Comparison of ENCODE assay signal across 23 mouse cellular contexts in genomic region chr19:10973187-10973586, GRCm38 (mm10). TPM values are rescaled to one million over a fixed set of nuclear protein-coding genes. Genes with fewer than 3 reads are reported as not detected.
DNase-seq lines count a peak whose midpoint lies in the region; ATAC-seq and TF ChIP-seq lines count a peak whose summit lies in the region.
"Had no signal": no experiment of that assay in that cellular context is flagged by ENCODE, and none has a peak within 500 bp of the region (broad histone marks: within the 10 kb centered on the region; RNA-seq: fewer than 3 reads in every experiment).

No protein-coding gene starts in this region.

- H3K9ac ChIP-seq in kidney, embryonic 14.5 days (ENCODE audit: low read depth, low read length), result no peak overlapping the region
- H3K9ac ChIP-seq: embryonic facial prominence, embryonic 13.5 days; limb, embryonic 12.5 days; liver, embryonic 12.5 days; lung, embryonic 14.5 days; midbrain, embryonic 13.5 days had no signal

- no peak overlapping the region for H3K27ac ChIP-seq in kidney, embryonic 14.5 days (ENCODE audit: low read depth, low read length)
- H3K27ac ChIP-seq in kidney, adult 2 months (ENCODE audit: insufficient read depth, low read depth, low read length), result no peak overlapping the region
- H3K27ac ChIP-seq in small intestine, adult 2 months (ENCODE audit: insufficient read depth, low read depth, low read length), result peak overlapping the region; percentile 95
- H3K27ac ChIP-seq: embryonic facial prominence, embryonic 13.5 days; limb, embryonic 12.5 days; liver, embryonic 12.5 days; midbrain, embryonic 13.5 days had no signal

- TF ChIP-seq POLR2A in kidney, adult 2 months (IDR thresholded peaks at IDR 0.05; ENCODE audit: low read depth, low read length), result no peak
- TF ChIP-seq POLR2A in small intestine, adult 2 months (IDR thresholded peaks at IDR 0.05; ENCODE audit: low read depth, low read length), result no peak

- H3K27me3 ChIP-seq in kidney, embryonic 14.5 days (ENCODE audit: control insufficient read depth, insufficient read depth, low read length), result no peaks in the 10 kb centered on the region
- H3K27me3 ChIP-seq in kidney, adult 2 months (replicated peaks; ENCODE audit: control insufficient read depth, insufficient read depth, low read length), result no peaks in the 10 kb centered on the region
- H3K27me3 ChIP-seq in E14TG2a.4 (ENCODE audit: insufficient read depth, low read length), result peaks cover 11% of the 10 kb centered on the region
- H3K27me3 ChIP-seq in small intestine, adult 2 months (ENCODE audit: control insufficient read depth, insufficient read depth, low read length), result no peaks in the 10 kb centered on the region
- H3K27me3 ChIP-seq: embryonic facial prominence, embryonic 13.5 days; limb, embryonic 12.5 days; midbrain, embryonic 13.5 days had no signal

- no peak overlapping the region for H3K4me3 ChIP-seq in kidney, embryonic 14.5 days (ENCODE audit: low read length)
- no peak overlapping the region for H3K4me3 ChIP-seq in kidney, adult 2 months (ENCODE audit: insufficient read depth, low read depth, low read length)
- H3K4me3 ChIP-seq in E14TG2a.4 (replicated peaks; ENCODE audit: low read length), result peak overlapping the region; percentile 43
- H3K4me3 ChIP-seq in small intestine, adult 2 months (ENCODE audit: low read depth, low read length), result peak overlapping the region; percentile 3; the same call in 1 of the 2 replicates
- H3K4me3 ChIP-seq: embryonic facial prominence, embryonic 13.5 days; limb, embryonic 12.5 days; liver, embryonic 12.5 days; midbrain, embryonic 13.5 days had no signal

- H3K36me3 ChIP-seq in kidney, embryonic 14.5 days (ENCODE audit: control insufficient read depth, insufficient read depth, low read length), result no peaks in the 10 kb centered on the region
- no peaks in the 10 kb centered on the region for H3K36me3 ChIP-seq in kidney, adult 2 months (ENCODE audit: control insufficient read depth, insufficient read depth, low read length)
- no peaks in the 10 kb centered on the region for H3K36me3 ChIP-seq in E14TG2a.4 (ENCODE audit: insufficient read depth, low read length)
- peaks cover 8% of the 10 kb centered on the region for H3K36me3 ChIP-seq in small intestine, adult 2 months (ENCODE audit: control insufficient read depth, insufficient read depth, low read length)
- H3K36me3 ChIP-seq: embryonic facial prominence, embryonic 13.5 days; limb, embryonic 12.5 days; liver, embryonic 12.5 days; midbrain, embryonic 13.5 days had no signal

- whole genome bisulfite sequencing in kidney, embryonic 14.5 days, result 7% methylated on average over 2 of the region's 2 CpGs
- WGBS in kidney, adult 2 months, result 38% methylated on average over 2 of the region's 2 CpGs
- WGBS in small intestine, adult 2 months, result 41% methylated on average over 2 of the region's 2 CpGs

- H3K4me2 ChIP-seq in kidney, embryonic 14.5 days (replicated peaks; ENCODE audit: low read depth, low read length), result no peak overlapping the region
- H3K4me2 ChIP-seq: embryonic facial prominence, embryonic 13.5 days; limb, embryonic 12.5 days; liver, embryonic 12.5 days; lung, embryonic 14.5 days; midbrain, embryonic 13.5 days had no signal

- TF ChIP-seq CTCF in kidney, adult 2 months (conservative IDR thresholded peaks at IDR 0.05; ENCODE audit: insufficient read depth, insufficient read length, low read depth, low read length), result no peak
- TF ChIP-seq CTCF in E14TG2a.4 (conservative IDR thresholded peaks at IDR 0.05; ENCODE audit: low read length), result no peak
- no peak for TF ChIP-seq CTCF in small intestine, adult 2 months (IDR thresholded peaks at IDR 0.05; ENCODE audit: extremely low read depth, insufficient read length, insufficient replicate concordance, low read depth, low read length)

- peak; percentile 84; the same call in 1 of the 2 replicates for ATAC-seq in kidney, embryonic 14.5 days (ENCODE audit: low FRiP score, low TSS enrichment)
- ATAC-seq: forebrain, embryonic 16.5 days; liver, embryonic 12.5 days; midbrain, embryonic 13.5 days had no signal

- H3K9me3 ChIP-seq in kidney, embryonic 14.5 days (ENCODE audit: control insufficient read depth, low read length), result peaks cover 4% of the 10 kb centered on the region; the same call in 1 of the 2 replicates
- peaks cover 6% of the 10 kb centered on the region for H3K9me3 ChIP-seq in E14TG2a.4 (ENCODE audit: low read length)
- H3K9me3 ChIP-seq: embryonic facial prominence, embryonic 13.5 days; liver, embryonic 12.5 days; midbrain, embryonic 13.5 days had no signal

- no peak for DNase-seq in kidney, adult 2 months
- DNase-seq in embryo, embryonic 11 days, result peak; percentile 26
- no peak for DNase-seq in gastrocnemius, adult 18-20 months (ENCODE audit: low spot score)
- DNase-seq in frontal cortex, postnatal 10 days (ENCODE audit: low spot score in 2 of 2), result no peak
- DNase-seq: adrenal gland, adult 8-10 months; cerebellum, adult 8-10 months; lung, embryonic 14.5 days; thymus, postnatal 25 days had no signal

- 0 out of 2 replicates have a peak, but pooled peaks cover 3% of the 10 kb centered on the region for H3K4me1 ChIP-seq in kidney, embryonic 14.5 days (ENCODE audit: control insufficient read depth, insufficient read depth, low read length)
- no peaks in the 10 kb centered on the region for H3K4me1 ChIP-seq in kidney, adult 2 months (ENCODE audit: control insufficient read depth, insufficient read depth, low read length)
- H3K4me1 ChIP-seq in E14TG2a.4 (replicated peaks; ENCODE audit: low read depth, low read length), result peaks cover 47% of the 10 kb centered on the region
- H3K4me1 ChIP-seq in small intestine, adult 2 months (ENCODE audit: control insufficient read depth, insufficient read depth, insufficient read length, low read length), result peaks cover 21% of the 10 kb centered on the region; the same call in 1 of the 2 replicates
- H3K4me1 ChIP-seq: limb, embryonic 12.5 days; liver, embryonic 12.5 days; midbrain, embryonic 13.5 days had no signal

RNA-seq across cellular contexts. Expression of gene Ms4a10, which starts 1.3 kb away (rescaled TPM):
- polyA plus RNA-seq in kidney, embryonic 14.5 days (2014; fragmentation: Nextera tagmentation; extraction: Ambion mirVana), result not detected in 2 replicates
- 0.18 TPM in 1 of 2 replicates, not detected in the other for polyA plus RNA-seq in kidney, adult 2 months (2012; rRNA removed)
- 103 and 341 TPM in 2 replicates for polyA plus RNA-seq in small intestine, adult 2 months (2012; rRNA removed)
- not detected for total RNA-seq in gastrocnemius, adult 18-20 months (2021)
- total RNA-seq: hematopoietic stem cell, adult 5-6 weeks; layer of hippocampus, postnatal 14 days; left cerebral cortex, postnatal 10 days had no signal
- polyA plus RNA-seq: embryonic facial prominence, embryonic 13.5 days; forebrain, embryonic 16.5 days; heart, embryonic 16.5 days; limb, embryonic 12.5 days; liver, embryonic 12.5 days; lung, embryonic 14.5 days; midbrain, embryonic 13.5 days; neural tube, embryonic 14.5 days; spleen, adult 2 months had no signal

RNA-seq across cellular contexts. Expression of gene Ms4a15, which starts 19.9 kb away (rescaled TPM):
- polyA plus RNA-seq in kidney, embryonic 14.5 days (2014; fragmentation: Nextera tagmentation; extraction: Ambion mirVana), result not detected in 2 replicates
- not detected in 2 replicates for polyA plus RNA-seq in kidney, adult 2 months (2012; rRNA removed)
- 0.20 and 1.9 TPM in 2 replicates for polyA plus RNA-seq in small intestine, adult 2 months (2012; rRNA removed)
- total RNA-seq in gastrocnemius, adult 18-20 months (2021), result not detected
- total RNA-seq: adrenal gland, adult 8-10 months; gastrocnemius, postnatal 4 days; hematopoietic stem cell, adult 5-6 weeks; layer of hippocampus, postnatal 14 days; left cerebral cortex, postnatal 10 days had no signal
- polyA plus RNA-seq: embryonic facial prominence, embryonic 13.5 days; heart, embryonic 16.5 days; limb, embryonic 12.5 days; liver, embryonic 12.5 days; lung, embryonic 14.5 days; midbrain, embryonic 13.5 days; neural tube, embryonic 14.5 days had no signal

RNA-seq across cellular contexts. Expression of gene Ccdc86, which starts 24.1 kb away (rescaled TPM):
- 26.0 and 32.7 TPM in 2 replicates for polyA plus RNA-seq in kidney, embryonic 14.5 days (2014; fragmentation: Nextera tagmentation; extraction: Ambion mirVana)
- 3.9 TPM in 2 replicates for polyA plus RNA-seq in kidney, adult 2 months (2012; rRNA removed)
- polyA plus RNA-seq in small intestine, adult 2 months (2012; rRNA removed), result 2.5 and 3.2 TPM in 2 replicates
- total RNA-seq in gastrocnemius, adult 18-20 months (2021), result 10 to 100 TPM; 12.6 to 14.5 TPM

RNA-seq across cellular contexts. Expression of gene Ptgdr2, which starts 36.2 kb away (rescaled TPM):
- not detected in 2 replicates for polyA plus RNA-seq in kidney, embryonic 14.5 days (2014; fragmentation: Nextera tagmentation; extraction: Ambion mirVana)
- 0.05 TPM in 1 of 2 replicates, not detected in the other for polyA plus RNA-seq in kidney, adult 2 months (2012; rRNA removed)
- polyA plus RNA-seq in small intestine, adult 2 months (2012; rRNA removed), result 0.86 and 1.1 TPM in 2 replicates
- total RNA-seq in gastrocnemius, adult 18-20 months (2021), result not detected
- polyA plus RNA-seq: lung, embryonic 14.5 days had no signal

RNA-seq across cellular contexts. Expression of gene Ms4a18, which starts 44.6 kb away (rescaled TPM):
- not detected in 2 replicates for polyA plus RNA-seq in kidney, embryonic 14.5 days (2014; fragmentation: Nextera tagmentation; extraction: Ambion mirVana)
- not detected in 2 replicates for polyA plus RNA-seq in kidney, adult 2 months (2012; rRNA removed)
- 30.4 and 79.4 TPM in 2 replicates for polyA plus RNA-seq in small intestine, adult 2 months (2012; rRNA removed)
- not detected for total RNA-seq in gastrocnemius, adult 18-20 months (2021)
- total RNA-seq: adrenal gland, adult 8-10 months; gastrocnemius, postnatal 4 days; hematopoietic stem cell, adult 5-6 weeks; layer of hippocampus, postnatal 14 days; left cerebral cortex, postnatal 10 days had no signal
- polyA plus RNA-seq: embryonic facial prominence, embryonic 13.5 days; forebrain, embryonic 16.5 days; heart, embryonic 16.5 days; limb, embryonic 12.5 days; liver, embryonic 12.5 days; lung, embryonic 14.5 days; midbrain, embryonic 13.5 days; neural tube, embryonic 14.5 days; spleen, adult 2 months had no signal

Comparison
In these comparisons a context has a peak if more than half of its experiments do, and no peak if none do; other contexts are left out.
1. H3K4me3 ChIP-seq: peak in E14TG2a.4 (single experiment) and small intestine, adult 2 months (single experiment); none in kidney, embryonic 14.5 days (single experiment) and kidney, adult 2 months (single experiment).
2. RNA of gene Ms4a10, which starts 1.3 kb away (polyA plus RNA-seq): 103 to 341 TPM in small intestine, adult 2 months; not detected in kidney, embryonic 14.5 days and 0.18 TPM in kidney, adult 2 months; every median in the first group is over 10 times any median in the second.